Mouse (Mus musculus): Measurements from ENCODE around the gene Snf8.

Gene Snf8

GRCm38 (mm10) chr11:96034596-96035052, at the start of gene Snf8:
Gene Snf8 (plus strand): TSS chr11:96034885.
- DNase-seq (ENCODE audit: inconsistent age in 2 of 2, low spot score in 1 of 2): peak; percentile 94 to 98

- DNase-seq (ENCODE audit: inconsistent age in 2 of 2, low spot score in 1 of 2): no peak
Observed at GRCm38 (mm10) chr11:95987854-95988447, 46.7 kb upstream of the Snf8 start.

- peak; percentile 66 to 85 for DNase-seq (ENCODE audit: inconsistent age in 2 of 2, low spot score in 1 of 2)
Observed at GRCm38 (mm10) chr11:95988533-95988932, 46.2 kb upstream of the Snf8 start.

- DNase-seq (ENCODE audit: inconsistent age in 2 of 2, low spot score in 1 of 2): no peak
Observed at GRCm38 (mm10) chr11:95989864-95990263, 44.8 kb upstream of the Snf8 start.

- no peak for DNase-seq (ENCODE audit: inconsistent age in 2 of 2, low spot score in 1 of 2)
Observed at GRCm38 (mm10) chr11:95990431-95990830, 44.3 kb upstream of the Snf8 start.

- DNase-seq (ENCODE audit: inconsistent age in 2 of 2, low spot score in 1 of 2): no peak
Observed at GRCm38 (mm10) chr11:95990886-95991708, 43.6 kb upstream of the Snf8 start.

GRCm38 (mm10) chr11:95994151-95994550, 40.5 kb upstream of the Snf8 start:
- no peak for DNase-seq (ENCODE audit: inconsistent age in 2 of 2, low spot score in 1 of 2)

- DNase-seq (ENCODE audit: inconsistent age in 2 of 2, low spot score in 1 of 2): no peak
Observed at GRCm38 (mm10) chr11:96003100-96003900, 31.4 kb upstream of the Snf8 start.

GRCm38 (mm10) chr11:96003969-96004792, 30.5 kb upstream of the Snf8 start:
- DNase-seq (ENCODE audit: inconsistent age in 2 of 2, low spot score in 1 of 2): peak in 1 of 2 experiments; percentile 63

GRCm38 (mm10) chr11:96004793-96005402, 29.8 kb upstream of the Snf8 start:
- DNase-seq (ENCODE audit: inconsistent age in 2 of 2, low spot score in 1 of 2): no peak

- peak; percentile 43 to 82 for DNase-seq (ENCODE audit: inconsistent age in 2 of 2, low spot score in 1 of 2)
Observed at GRCm38 (mm10) chr11:96005403-96006271, 29.0 kb upstream of the Snf8 start, which contains the start of gene Igf2bp1. Gene Igf2bp1 (minus strand): TSS chr11:96005940.

- peak in 1 of 2 experiments; percentile 69 for DNase-seq (ENCODE audit: inconsistent age in 2 of 2, low spot score in 1 of 2)
Observed at GRCm38 (mm10) chr11:96006367-96006851, 28.3 kb upstream of the Snf8 start.

- peak in 1 of 2 experiments; percentile 60 for DNase-seq (ENCODE audit: inconsistent age in 2 of 2, low spot score in 1 of 2)
Observed at GRCm38 (mm10) chr11:96006852-96007515, 27.7 kb upstream of the Snf8 start.

- DNase-seq (ENCODE audit: inconsistent age in 2 of 2, low spot score in 1 of 2): peak in 1 of 2 experiments; percentile 67
Observed at GRCm38 (mm10) chr11:96007516-96008235, 27.0 kb upstream of the Snf8 start.

GRCm38 (mm10) chr11:96008827-96009226, 25.9 kb upstream of the Snf8 start:
- DNase-seq (ENCODE audit: inconsistent age in 2 of 2, low spot score in 1 of 2): no peak

GRCm38 (mm10) chr11:96011982-96012381, 22.7 kb upstream of the Snf8 start:
- DNase-seq (ENCODE audit: inconsistent age in 2 of 2, low spot score in 1 of 2): no peak

- no peak for DNase-seq (ENCODE audit: inconsistent age in 2 of 2, low spot score in 1 of 2)
Observed at GRCm38 (mm10) chr11:96015421-96015820, 19.3 kb upstream of the Snf8 start.

GRCm38 (mm10) chr11:96017941-96018351, 16.7 kb upstream of the Snf8 start:
- peak; percentile 89 to 91 for DNase-seq (ENCODE audit: inconsistent age in 2 of 2, low spot score in 1 of 2)

Measured in adrenal gland, adult (tissue).